Mouse (Mus musculus): ENCODE measurements at regions not wholly inside any gene's neighbourhood (a gene's known extent, or its start where the extent isn't known, plus 50 kb on each side); places are given as distances from the start of the nearest gene placed in this dataset.

DNA sequence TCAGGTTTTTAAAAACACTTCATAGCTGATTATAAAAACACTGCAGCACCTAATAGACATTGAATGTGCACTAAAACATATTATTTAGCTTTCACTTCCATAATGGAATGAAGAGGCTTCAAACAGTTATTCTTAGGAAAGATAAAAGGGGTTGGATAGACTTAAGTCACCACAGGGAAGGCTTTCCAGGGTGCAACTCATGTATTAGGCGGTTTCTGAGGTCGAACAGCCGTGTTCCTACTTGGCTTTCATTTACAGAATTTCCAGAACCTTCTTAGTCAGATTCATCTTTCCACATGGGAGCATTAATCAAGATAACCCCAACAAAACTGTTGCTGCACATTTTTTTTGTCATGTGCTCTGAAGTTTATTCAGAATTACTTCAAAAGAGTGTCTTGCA, 279.8 kb upstream of the Tle1 start:
- no peak for DNase-seq

DNA sequence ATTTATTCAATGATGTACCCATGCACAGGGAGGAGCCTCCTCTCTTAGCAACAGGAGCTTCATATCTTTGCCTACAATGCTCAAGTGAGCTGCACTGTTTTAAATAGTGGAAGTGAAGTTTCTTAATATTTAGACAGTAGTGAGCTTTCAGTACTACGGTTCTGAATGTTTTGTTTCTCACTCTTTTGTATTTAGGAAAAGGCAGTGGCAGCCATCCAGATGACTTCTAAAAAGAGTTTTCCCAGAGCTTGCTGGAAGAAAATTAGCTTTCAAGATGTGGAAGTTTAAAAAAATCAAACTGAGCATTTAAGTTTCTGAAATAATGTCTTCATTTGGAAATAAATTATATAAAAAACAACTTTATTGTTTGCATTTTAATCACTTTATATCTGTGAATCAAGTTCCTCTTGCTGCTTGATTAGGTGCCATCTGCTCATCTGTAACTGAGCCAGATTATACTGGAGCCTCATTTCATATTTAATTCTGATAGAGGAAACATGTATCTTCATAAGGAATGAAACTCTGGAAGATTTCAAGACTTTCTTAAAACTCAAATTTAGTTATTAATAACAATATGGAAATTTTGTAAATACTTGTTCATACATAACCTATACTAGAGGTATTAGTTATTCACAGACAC, 268.6 kb upstream of the Tle1 start:
- no peak for DNase-seq

DNA sequence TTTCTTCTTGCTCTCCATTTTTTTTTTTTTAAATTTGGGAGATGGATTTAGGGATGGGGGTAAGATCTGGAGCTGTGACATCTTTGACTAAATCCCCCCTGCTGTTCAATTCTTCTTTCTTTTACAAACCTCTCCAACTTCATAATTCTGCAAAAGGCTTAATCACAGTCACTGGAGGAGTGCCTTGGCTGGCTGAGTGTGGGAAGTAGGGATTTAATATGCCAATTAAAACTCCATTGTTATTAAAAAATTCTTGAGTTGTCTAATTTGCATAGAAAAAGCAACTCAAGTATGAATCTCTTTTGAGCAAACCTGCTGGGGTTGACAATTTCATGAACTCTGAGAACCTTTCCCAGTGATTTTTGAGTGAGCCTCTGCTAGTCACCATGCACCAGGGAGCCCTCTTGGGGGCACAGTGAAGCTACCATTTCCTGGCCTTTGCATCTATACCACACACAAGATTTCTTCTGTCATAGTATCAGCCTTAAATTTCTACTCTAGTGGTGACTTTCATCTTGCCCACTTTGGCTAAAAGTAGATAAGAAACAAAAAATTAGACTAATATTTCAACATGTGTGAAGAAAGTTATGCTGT, 243.6 kb upstream of the Tle1 start:
- DNase-seq = no peak

DNA sequence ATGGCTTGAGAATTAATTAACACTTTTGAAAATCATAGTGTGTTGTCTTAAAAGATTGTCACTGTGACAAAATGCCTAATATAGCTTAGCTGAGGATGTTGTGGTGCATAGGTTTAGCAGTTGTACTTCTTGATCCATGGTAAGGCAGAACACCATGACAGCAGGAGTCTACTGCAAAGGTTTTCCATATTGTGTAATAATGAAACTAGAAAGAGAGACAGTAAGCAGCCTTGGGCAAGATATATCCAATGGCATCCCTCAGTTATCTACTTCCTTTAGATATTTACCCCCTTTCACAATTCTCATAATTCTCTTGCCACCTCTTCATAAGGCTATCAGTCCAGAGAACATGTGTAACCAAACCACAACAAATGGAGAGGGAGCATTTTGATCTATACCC, 236.6 kb upstream of the Tle1 start:
- DNase-seq = no peak

DNA sequence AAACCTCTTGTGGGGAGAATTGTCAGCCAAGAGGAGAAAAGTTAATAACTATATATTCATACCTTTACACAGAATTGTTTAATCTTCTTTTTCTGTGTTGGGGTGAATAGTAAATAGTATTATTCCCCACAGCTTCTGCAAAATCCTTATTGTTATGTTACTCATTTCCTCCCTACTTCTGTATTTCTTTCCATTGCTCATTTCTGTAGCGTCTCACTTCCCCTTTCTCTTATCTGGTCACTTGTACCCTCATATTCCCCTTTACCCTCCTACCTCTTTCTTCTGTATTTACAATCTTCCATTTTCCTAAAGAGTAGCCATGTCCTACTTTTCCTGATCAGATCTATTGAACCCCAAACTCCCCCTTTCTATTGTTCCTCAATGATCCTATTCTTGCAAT, 224.6 kb upstream of the Tle1 start:
- DNase-seq = no peak

DNA sequence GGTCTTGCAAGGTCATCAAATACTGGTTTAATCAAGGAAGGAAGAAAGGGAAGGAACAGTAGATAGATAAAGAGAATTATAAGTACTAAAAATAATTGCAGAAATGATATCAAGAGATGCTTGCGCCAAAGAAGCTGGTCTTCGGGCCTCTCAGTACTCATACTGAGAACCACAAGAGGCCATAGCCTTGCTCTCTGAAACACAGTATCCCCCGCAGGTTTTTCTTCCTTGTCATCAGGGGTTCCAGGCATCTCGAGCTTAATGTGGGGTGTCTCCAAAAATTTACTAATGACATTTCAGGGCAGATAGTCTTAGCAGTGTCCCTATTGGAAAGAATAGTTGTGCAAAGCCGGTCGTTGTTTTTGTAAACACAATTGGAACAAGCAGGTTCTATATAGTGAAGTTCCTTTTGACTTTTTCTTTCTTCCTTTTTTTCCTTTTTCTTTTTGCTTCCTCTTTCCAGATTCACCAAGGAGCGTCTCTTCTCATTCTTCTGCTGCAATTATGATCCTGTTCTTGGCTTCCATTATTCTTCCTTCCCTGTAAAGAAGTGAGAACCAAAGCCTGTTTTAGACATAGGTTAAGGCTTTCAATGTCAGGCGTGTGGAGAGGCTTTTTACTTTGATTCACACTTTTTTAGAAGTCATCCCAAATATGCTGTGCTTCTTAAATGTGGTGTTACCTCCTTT, 211.5 kb upstream of the Tle1 start:
- DNase-seq = no peak

DNA sequence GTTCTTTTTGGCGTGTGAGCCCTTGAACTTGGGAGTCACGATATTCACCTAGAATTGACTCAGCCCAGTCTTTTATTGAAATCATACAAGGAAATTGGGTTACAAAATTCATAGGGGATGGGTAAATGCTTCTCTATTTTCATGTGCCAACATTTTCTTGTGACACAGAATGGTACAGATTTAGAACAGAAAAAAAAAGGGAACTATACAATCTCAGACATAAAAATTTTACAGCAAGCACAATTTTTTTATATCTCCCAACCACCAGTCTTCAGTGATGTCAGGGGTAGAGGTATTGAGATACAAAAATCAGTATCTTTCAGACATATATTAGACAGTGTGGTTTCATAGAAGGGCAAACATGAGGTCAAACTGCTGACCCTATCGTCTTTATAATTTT, 210.6 kb upstream of the Tle1 start:
- DNase-seq = no peak

DNA sequence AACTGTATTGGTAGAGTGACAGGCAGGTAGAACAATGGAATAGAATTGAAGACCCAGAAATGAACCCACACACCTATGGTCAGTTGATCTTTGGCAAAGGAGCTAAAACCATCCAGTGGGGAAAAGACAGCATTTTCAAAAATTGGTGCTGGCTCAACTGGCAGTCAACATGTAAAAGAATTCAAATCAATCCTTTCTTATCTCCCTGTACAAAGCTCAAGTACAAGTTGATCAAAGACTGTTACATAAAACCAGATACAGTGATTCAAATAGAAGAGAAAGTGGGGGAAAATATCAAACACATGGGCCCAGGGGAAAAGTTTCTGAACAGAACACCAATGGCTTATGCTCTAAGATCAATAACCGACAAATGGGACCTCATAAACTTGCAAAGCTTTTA, 200.0 kb upstream of the Tle1 start:
- no peak for DNase-seq

DNA sequence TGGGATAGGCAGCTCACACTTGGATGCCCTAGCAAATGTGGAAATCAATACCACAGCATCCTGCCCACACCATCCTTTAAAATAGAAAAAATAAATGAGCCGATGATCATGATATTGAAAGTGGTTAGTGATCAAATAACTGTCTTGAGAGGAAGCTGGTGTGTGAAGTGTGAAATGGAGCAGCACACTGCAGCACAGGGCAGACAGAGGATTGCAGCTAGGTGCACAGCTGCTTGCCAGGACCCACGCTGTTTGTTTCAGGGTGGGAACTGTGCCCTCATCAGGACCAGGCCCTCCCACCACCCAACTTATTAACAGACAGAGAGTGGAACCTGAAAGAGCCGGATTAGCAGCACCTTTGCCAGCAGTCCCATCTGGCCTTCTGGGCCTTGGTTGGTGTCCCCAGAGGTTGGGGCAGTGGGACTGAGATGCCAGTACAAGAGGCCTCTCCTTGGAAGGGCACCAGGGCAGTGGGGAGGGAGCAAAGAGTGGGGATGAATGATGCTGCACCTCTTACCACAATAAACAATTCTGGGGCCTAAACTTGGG, 191.2 kb upstream of the Tle1 start:
- DNase-seq = no peak

DNA sequence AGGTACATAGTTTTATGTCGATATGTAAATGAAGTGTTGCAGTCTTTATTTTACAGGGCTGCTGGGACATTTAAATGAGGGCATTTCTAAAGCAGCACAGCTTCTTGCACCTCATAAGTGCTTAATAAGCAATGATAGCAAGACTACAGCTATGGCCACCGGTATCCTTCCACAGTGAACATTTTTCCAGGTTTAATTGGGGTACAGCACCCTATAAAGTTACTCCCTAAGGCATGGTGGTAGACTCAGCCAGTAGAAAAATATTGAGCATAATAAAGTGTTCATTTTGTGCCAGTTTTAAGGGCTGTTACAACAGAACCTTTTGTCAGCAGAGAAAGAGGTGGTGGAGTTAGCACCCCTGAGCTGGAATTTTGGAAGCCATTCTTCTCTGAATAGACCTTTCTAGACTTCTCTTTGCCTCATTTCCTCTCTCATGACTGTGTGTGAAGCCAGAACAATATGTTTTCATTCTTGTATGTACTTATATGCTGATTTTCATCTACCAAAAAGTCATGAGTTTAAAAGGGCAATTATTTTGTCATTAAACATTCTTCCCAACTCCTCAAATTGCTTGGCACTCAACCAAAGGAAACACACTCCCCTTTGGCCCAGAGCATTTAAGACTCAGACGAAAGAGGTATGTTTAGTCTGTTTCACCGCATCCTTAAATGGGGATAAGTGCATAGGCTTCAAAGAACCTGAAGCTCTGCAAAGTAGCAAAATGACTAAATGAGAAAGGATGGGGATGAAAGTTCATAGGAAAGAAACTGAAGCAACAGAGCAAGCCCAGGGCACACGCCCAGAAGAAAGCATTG, 189.3 kb upstream of the Tle1 start:
- no peak for DNase-seq

DNA sequence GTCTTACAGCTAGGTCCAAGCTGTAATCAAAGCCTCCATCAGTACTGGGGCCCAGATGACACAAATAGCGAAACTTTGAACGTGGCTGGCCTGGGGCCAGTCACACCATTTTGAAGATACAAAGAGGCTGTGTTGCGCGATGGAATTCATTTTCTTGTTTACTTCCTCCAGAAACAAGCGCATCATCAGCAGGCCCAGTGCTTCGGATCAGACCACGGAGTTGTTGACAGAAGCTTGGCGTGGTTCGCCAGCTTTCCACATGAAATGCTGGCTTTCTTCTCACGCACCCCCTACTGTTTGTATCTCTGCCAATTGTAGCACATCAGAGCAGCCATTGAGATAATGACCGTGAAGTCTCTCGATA, 184.2 kb upstream of the Tle1 start:
- DNase-seq = peak; percentile 96

DNA sequence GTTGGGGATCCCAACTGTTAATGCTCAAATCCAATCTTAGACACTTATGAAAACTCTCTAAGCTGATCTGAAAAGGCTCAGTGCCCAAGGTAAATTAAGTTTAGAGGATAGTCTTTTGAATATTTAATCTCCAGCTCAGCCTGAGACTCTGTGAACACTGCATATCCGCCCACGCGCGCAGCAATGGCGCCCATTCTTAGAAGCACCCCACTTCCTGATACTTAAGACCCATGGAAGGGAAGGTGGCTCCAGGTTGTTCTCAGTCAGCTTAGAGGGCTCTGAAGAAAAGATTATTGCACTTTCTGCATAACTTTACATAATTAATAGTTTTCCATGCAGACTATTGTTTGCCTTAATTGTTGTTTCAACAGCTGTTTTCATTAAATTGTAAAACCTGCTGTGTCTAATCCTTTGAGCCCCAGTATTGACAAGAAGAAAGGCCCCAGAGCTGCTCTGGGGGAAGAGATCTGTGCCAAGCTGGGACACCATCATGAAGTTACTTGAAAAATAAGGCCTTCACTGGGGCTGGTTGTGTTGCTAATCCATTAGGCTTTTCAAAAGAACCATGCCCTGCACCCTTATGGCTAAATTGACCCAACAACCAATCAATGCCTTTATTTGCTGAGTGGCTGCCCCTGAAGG, 183.7 kb upstream of the Tle1 start:
- DNase-seq = no peak

DNA sequence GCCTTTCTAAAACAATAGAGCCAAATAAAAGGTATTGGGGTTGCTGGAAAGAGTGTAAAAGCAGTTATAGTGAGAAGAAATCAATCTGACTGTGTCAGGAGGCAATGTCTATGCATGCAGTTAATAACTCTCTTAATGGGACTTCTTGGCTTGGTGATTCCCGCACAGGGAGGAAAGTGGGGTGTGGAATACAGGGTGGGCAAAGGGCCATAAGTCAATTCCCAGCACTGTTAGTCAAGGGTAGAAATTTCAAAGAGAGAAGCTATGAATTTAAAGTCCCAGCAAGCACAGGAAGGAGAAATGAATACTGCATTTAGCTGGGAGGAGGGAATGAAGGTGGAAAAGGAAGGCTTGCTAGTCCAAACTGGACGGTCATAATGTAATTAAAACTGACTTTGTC, 183.0 kb upstream of the Tle1 start:
- DNase-seq = no peak

DNA sequence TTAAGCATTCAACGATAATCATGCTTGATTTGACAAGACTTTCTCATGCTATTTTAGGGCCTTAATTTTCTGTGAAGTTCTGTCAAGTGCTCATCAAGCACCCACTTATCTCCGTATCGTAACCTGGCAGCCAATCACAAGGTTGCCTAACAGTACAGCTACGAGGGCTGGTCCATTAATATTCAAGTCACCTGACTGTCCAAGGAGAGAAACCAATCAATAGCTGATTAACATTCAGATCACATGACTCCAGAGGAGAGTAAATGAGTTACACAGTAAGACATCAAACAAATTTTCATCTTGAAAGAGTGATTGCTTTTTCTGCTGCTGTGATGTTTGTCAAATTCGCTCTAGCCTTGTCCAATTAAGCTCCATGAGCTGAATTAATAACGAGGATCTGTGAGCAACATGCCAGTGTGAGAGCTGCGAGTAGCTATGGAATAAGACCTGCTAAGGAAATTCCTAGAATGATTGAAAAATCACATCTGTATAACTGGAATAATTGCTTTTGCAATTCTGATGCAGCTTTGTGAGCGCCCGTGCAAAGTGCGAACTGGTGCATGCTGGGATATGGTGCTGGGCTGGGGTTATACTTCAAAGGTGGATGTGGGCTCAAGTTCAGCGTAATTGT, 181.9 kb upstream of the Tle1 start:
- no peak for DNase-seq

DNA sequence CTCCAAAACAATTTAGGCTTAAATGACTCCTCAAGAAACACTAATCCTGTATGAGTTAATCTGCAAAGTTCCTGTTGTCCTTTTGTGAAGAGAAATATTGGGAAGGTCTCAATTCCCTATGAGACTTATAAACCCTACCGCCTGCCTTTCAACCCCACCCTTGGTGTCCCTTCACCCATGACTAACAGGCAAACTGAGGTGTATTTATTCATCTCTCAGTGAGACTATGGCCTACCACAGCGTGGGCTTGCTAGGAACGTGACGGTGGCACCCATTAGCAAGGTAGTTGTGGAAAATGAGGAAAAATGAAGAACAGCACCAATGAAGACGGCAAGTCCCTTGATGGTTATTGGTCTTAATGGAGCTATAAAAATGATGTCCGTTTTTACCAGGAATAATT, 181.0 kb upstream of the Tle1 start:
- no peak for DNase-seq

DNA sequence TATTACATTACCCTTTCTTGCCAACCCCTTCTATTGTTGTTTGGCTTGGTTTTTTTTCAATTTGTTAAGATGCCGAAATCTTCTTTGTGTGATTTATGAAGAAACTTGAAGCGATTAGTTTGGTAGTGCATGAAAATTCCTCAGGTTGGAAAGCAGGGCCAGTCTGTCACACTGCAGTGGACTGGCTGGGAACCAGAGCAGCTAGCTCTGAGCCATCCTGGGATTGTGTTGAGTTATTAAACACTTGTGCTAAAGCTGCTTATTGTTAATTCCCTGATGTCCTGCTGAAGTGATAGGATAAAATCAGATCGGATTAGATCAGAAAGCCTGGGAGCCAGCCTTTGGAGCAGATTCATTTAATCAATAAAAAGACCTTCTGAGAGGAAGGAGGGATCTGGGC, 180.4 kb upstream of the Tle1 start:
- no peak for DNase-seq

DNA sequence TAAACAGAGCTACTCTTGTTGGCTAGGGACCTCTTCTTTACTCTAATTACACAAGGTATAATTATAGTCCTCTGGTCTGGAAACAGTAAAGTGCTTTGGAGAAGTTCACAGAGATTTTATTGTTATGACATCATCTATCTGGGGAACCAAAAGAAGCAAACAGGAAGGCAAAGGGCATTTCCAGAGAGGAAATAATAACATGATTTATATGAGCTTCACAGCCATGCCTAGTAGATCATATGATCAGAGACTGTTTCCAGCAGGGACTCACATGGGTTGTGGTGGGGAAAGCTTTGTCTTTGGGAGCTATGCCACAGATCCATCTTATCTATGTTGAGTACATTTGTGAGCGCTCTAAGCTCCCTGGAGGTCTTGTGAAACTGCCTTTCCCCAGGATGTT, 178.8 kb upstream of the Tle1 start:
- DNase-seq = peak; percentile 94

DNA sequence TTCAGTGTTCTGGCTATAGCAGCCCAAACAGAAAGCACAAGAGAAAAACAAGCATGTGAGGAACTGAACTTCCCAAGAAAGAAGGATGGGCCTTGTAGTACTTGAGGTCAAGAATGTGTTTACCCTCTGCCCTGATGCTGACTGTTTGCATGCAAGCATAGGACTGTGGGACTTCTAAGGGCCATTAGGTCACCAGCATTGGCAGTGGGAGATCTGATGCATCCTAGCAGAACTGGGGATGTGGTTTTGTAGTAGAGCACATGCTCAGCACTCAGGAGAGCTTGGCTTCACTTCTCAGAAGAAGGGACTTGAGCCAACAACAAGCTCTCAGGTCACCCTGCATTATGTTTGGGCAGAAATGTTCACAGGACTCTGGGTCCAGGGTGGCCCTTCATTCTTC, 178.3 kb upstream of the Tle1 start:
- peak; percentile 94 for DNase-seq

DNA sequence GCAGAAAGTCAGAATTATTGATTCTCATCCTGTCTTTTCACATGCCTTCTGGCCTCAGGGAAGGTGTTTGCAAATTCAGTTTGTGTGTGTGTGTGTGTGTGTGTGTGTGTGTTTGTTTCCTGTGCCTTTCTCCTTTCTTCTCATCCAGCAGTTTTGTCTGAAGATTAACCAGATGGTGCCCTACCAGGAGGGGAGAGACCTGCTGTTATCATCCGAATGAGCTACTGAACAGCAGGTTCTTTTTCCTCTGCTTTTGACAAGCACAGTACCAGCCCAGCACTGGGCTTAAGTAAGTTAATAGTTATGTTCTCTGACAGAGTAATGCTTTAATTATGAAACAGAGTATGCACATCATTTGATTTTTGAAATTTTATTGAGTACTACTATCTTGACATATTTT, 176.8 kb upstream of the Tle1 start:
- no peak for DNase-seq

DNA sequence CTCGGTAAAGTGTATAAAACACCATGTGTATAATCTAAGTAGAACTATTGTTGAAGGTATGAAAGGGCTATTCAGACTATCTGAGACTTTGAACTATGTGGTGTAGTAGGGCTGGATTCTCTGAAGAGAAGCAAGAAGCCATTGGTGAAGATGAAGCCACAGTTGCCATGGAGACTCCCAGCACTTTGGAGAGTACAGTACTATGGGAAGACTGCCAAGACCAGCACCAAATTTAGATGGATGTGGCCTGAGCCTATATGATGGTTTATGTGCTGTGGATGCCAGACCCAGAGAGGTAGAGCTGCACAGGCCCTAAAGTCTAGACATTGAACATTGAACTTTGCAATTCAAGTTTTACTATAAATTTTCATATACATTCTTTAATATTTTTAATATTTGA, 151.3 kb upstream of the Tle1 start:
- no peak for DNase-seq

DNA sequence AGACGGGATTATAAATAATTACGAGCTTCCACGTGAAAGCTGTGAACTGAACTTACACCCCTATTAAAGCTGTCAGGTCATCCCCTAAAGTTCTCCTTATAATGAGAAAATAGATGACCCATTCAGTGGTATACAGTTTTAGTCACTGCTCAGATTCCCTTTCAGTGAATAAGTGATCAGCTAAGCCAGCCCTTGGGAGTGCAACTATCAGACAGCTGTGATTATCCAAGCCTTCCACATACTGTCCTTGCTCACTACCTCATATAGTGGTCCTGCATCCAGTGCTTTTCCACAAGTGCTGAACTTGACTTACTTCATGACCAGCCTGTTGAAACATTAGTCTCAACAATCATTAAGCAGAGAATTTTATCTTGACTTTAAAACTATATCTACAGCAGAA, 131.2 kb upstream of the Tle1 start:
- no peak for DNase-seq

DNA sequence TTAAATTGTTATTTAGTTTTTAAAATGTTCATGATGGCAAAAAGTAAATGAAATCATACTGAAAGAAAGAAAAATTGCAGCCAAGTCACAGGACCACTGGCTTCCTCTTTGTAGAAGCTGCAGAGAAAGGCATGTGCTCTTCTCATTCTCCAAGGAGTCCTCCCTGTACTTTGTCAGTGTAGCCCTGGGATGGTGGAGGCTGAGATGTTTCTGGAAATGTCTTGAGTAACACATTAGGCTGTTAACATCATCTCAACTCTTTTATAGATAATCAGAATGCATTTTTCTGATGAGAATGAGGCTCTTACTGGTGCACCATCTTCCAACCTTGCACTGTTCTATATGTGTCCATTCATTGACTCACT, 128.3 kb upstream of the Tle1 start:
- no peak for DNase-seq

Data from heart, adult 11 months (tissue).